Mouse (Mus musculus) hindbrain, embryonic 11.5 days (tissue): ENCODE results near the gene Cacnb4. TPM values are rescaled to one million over a fixed set of nuclear protein-coding genes. Genes with fewer than 3 reads are reported as not detected.

Experiments used
- ATAC-seq: fragments of 200-750 bp; cut with Nextera tagmentation; 2 replicates; pipeline ENCODE4 v1.8.0; 2017; ENCODE audit warnings: mild to moderate bottlenecking, moderate TSS enrichment, moderate library complexity; ENCODE audit not compliant: low FRiP score
- DNase-seq: peaks from one replicate; pipeline ENCODE4 v3.0.0-alpha.2; 2015; ENCODE audit warnings: low spot score
- H3K27ac ChIP-seq: fragments of 300-500 bp; sonication (generic); 2 replicates; pipeline ENCODE4 v1.5.1; 2014; ENCODE audit warnings: mild to moderate bottlenecking, low read depth, low read length
- H3K27me3 ChIP-seq: fragments of 300-500 bp; sonication (generic); 2 replicates; pipeline ENCODE4 v1.6.1; 2014; ENCODE audit warnings: mild to moderate bottlenecking, low read length, moderate library complexity, mixed read lengths; ENCODE audit not compliant: control insufficient read depth, insufficient read depth
- H3K36me3 ChIP-seq: fragments of 300-500 bp; sonication (generic); 2 replicates; pipeline ENCODE4 v1.6.1; 2014; ENCODE audit warnings: mild to moderate bottlenecking, low read length, moderate library complexity, mixed read lengths; ENCODE audit not compliant: control insufficient read depth, insufficient read depth
- H3K4me1 ChIP-seq: fragments of 300-500 bp; sonication (generic); replicated peaks from 2 replicates; pipeline ENCODE4 v1.6.1; 2014; ENCODE audit warnings: low read length, mixed read lengths; ENCODE audit not compliant: control insufficient read depth, insufficient read depth
- H3K4me2 ChIP-seq: fragments of 300-500 bp; sonication (generic); replicated peaks from 2 replicates; pipeline ENCODE4 v1.6.1; 2014; ENCODE audit warnings: mild to moderate bottlenecking, low read depth, low read length
- H3K4me3 ChIP-seq: fragments of 300-500 bp; sonication (generic); 2 replicates; pipeline ENCODE4 v1.5.1; 2014; ENCODE audit warnings: low read depth, low read length
- H3K9ac ChIP-seq: fragments of 300-500 bp; sonication (generic); 2 replicates; pipeline ENCODE4 v1.6.1; 2014; ENCODE audit warnings: low read depth, low read length
- H3K9me3 ChIP-seq: fragments of 300-500 bp; sonication (generic); 2 replicates; pipeline ENCODE4 v1.6.1; 2016; ENCODE audit warnings: low read length; ENCODE audit not compliant: control insufficient read depth
- WGBS: fragments of 180-500 bp; shearing (Covaris S2); extraction: QIAGEN DNeasy Blood & Tissue Kit; methylation state at CpG from one replicate; pipeline ENCODE4 v1.1.7; 2014; 5-methylcytosine and 5-hydroxymethylcytosine counted together
- polyA plus RNA-seq: library from polyadenylated mRNA; unstranded; fragments of >200 nt; fragmentation: Nextera tagmentation; extraction: Ambion mirVana; gene quantifications from 2 replicates; pipeline ENCODE4 v1.2.1, GENCODE M21; 2014

Cacnb4 gene
- 4.9 and 5.3 TPM in 2 replicates for polyA plus RNA-seq

DNA sequence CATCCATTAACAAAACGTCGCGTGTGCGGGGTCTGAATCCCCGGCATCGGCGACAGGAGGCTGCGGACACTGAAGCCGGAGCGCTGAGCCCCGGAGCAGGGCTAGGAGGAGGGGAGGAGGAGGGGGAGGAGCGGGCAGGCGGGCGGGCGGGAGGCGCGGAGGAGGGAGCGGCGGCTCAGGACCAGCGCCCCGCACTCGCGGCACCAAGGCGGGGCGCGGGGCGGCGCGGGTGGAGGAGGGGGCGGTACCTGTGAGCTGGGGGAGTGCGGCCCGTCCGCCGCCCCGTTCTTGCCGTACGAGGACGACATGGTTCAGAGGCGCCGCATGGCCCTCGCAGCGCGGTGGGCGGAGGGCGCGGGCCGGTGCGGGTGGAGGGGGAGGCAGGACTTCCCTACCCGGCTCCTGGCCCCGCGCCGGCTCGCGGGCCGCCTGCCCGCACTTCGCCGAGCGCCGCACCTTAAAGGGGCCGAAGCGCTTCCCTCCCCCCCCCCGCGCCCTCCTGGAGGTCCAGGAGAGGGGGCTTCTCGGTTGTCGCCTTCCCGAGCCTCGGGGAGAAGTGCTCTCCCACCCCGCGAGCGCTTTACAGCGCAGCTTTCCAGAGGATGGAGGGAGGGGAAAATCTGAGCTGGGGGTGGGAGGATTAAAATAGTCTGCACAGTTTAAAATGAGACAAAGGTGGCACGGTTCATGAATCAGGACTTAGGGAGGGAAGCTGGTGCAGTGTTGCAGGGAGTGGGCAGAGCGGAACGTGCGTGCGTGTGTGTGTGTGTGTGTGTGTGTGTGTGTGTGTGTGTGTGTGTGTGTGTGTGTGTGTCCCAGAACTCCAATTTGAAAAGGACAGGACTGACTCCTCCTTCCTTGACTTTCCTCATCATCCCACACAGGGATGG, at the start of gene Cacnb4:
Cacnb4 (minus strand) TSS at position 809 of the 890 bp plus-strand sequence.
- Histone ChIP-seq H3K27me3 (peaks cover 11% of the 10 kb centered on the region), H3K4me3 (peak within 1 kb of the TSS; percentile 66), H3K4me1 (no peaks in the 10 kb centered on the region), H3K9ac (peak within 1 kb of the TSS; percentile 57), H3K36me3 (no peaks in the 10 kb centered on the region), H3K9me3 (no peaks in the 10 kb centered on the region), H3K4me2 (peak within 1 kb of the TSS; percentile 91), H3K27ac (no peak within 1 kb of the TSS)
- 2% methylated on average over 42 of the region's 77 CpGs for WGBS
- ATAC-seq (peak; percentile 93), DNase-seq (peak; percentile 79)

DNA sequence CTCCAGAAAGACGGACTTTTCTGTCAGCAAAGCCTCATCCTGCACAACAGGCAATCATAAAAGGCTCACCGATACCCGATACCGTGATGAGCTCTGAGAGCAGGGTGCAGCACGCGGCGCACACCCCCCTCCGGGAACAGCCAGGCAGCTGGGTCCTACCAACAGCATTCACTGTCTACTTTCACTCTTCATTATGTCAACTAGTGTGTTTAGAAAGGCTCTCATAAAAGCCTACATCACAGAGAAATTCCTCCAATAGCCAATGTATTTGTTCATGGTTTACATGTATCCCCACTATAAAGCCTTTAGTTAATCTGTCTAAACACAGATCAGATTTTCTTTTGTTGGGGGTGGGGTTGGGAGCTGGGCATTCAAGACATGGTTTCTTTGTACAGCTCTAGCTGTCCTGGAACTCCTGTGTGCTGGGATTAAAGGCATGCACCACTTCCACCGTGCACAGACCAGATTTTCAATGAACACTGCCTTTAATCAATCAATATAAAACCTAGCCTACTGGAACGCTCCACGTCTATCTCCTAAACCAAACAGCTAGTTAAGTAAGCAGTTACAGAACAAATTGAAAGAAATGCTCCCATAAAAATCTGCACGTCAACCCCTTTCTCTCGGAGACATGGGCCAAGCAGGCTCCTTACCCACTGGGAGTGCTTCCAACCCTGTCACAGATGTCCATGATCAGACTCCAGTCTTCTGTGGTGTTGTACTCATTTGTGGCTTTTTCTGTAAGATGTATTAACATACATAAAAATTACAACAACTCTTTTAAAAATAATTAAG, 43.8 kb upstream of the Cacnb4 start:
- H3K9ac ChIP-seq = no peak overlapping the region
- no peak overlapping the region for H3K4me2 ChIP-seq
- 58% methylated on average over 13 of the region's 13 CpGs for WGBS
- no peaks in the 10 kb centered on the region for H3K36me3 ChIP-seq
- peak; percentile 53; the same call in 1 of the 2 replicates for ATAC-seq
- H3K4me3 ChIP-seq = no peak overlapping the region
- H3K9me3 ChIP-seq = no peaks in the 10 kb centered on the region
- no peaks in the 10 kb centered on the region for H3K4me1 ChIP-seq
- H3K27me3 ChIP-seq = no peaks in the 10 kb centered on the region
- H3K27ac ChIP-seq = no peak overlapping the region
- peak; percentile 10 for DNase-seq

DNA sequence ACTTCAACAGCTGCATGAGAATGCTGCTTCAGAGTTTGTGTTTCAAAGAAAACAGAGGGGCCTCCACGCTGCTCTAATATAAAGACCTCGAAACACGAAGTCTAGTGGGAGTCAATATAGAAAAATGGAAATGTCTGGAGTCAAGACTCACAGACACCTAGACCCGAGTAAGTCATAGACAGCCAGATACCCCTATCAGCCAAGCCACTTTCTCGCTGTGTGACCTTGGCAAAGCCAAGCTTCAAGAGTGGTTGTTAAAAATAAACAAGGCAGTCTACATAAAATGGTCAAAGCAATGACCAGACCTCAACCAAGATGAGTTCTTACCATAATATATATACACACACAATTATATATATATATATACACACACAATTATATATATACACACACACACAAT, 40.4 kb upstream of the Cacnb4 start:
- Histone ChIP-seq H3K27me3 (no peaks in the 10 kb centered on the region), H3K27ac (no peak overlapping the region), H3K36me3 (peaks cover 5% of the 10 kb centered on the region; the same call in 1 of the 2 replicates), H3K4me2 (no peak overlapping the region), H3K4me3 (no peak overlapping the region), H3K9ac (no peak overlapping the region), H3K9me3 (no peaks in the 10 kb centered on the region), H3K4me1 (no peaks in the 10 kb centered on the region)
- no peak for ATAC-seq
- no peak for DNase-seq
- WGBS = 94% methylated on average over 5 of the region's 5 CpGs

DNA sequence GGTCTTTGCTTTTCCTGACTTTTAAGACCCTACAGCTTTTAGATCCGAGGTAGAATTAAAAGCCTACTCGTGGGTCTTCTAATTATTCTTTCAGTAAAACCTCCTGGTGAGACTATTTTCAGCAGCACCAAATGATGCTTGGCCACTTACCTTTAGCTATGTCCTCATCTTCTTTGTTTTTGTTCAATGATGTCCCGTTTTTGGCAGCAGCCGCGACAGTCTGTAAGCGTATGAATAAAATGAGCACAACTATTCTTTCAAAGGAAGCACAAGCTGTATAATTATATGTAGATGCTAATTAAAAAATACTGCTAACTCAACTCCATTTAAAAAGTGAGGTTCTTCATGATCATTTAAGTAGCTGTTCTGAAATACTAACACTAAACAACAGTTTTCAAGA, 38.9 kb upstream of the Cacnb4 start:
- H3K4me1 ChIP-seq = no peaks in the 10 kb centered on the region
- no peak overlapping the region for H3K4me3 ChIP-seq
- ATAC-seq = no peak
- H3K4me2 ChIP-seq = no peak overlapping the region
- peaks cover 5% of the 10 kb centered on the region; the same call in 1 of the 2 replicates for H3K36me3 ChIP-seq
- WGBS = 92% methylated on average over 6 of the region's 6 CpGs
- no peak overlapping the region for H3K9ac ChIP-seq
- H3K9me3 ChIP-seq = no peaks in the 10 kb centered on the region
- H3K27me3 ChIP-seq = no peaks in the 10 kb centered on the region
- DNase-seq = no peak
- no peak overlapping the region for H3K27ac ChIP-seq

DNA sequence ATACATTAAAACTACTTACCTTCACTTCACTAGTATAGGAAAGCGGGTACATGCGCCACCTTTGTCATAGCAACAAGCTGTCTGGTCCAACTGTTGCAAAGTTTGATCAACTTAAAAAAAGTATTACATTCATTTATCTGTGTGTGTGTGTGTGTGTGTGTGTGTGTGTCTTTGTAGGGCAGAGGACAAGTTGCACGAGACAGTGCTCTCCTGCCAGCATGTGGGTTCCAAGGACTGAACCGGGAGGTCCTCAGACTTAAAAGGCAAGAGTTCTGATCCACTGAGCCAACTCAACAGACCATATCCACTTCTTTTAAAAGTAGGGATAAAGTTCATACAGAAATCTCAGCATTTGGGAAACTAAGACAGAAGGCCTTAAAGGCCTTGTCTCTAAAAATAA, 37.5 kb upstream of the Cacnb4 start:
- no peak for DNase-seq
- peaks cover 5% of the 10 kb centered on the region; the same call in 1 of the 2 replicates for H3K36me3 ChIP-seq
- H3K9me3 ChIP-seq = no peaks in the 10 kb centered on the region
- H3K27me3 ChIP-seq = no peaks in the 10 kb centered on the region
- no peaks in the 10 kb centered on the region for H3K4me1 ChIP-seq
- ATAC-seq = no peak
- WGBS = 96% methylated on average over 4 of the region's 4 CpGs
- no peak overlapping the region for H3K4me3 ChIP-seq
- H3K4me2 ChIP-seq = no peak overlapping the region
- H3K9ac ChIP-seq = no peak overlapping the region
- H3K27ac ChIP-seq = no peak overlapping the region

DNA sequence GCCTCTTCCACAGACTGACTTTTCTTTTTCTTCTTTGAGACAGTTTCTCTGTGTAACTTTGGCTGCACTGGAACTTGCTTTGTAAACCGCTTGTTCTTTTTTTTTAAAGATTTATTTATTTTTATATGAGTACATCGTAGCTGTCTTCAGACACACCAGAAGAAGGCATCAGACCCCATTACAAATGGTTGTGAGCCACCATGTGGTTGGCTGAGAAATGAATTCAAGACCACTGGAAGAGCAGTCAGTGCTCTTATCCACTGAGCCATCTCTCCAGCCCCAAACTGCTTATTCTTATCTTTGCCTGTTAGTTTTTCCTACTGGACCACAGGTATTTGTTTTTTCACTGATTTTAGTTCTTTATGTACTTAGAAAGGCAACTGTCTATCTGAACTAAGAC, 34.2 kb upstream of the Cacnb4 start:
- Histone ChIP-seq H3K9me3 (no peaks in the 10 kb centered on the region), H3K4me1 (no peaks in the 10 kb centered on the region), H3K9ac (no peak overlapping the region), H3K36me3 (peaks cover 5% of the 10 kb centered on the region; the same call in 1 of the 2 replicates), H3K4me3 (no peak overlapping the region), H3K27me3 (no peaks in the 10 kb centered on the region), H3K27ac (no peak overlapping the region), H3K4me2 (no peak overlapping the region)
- WGBS = 96% methylated on average over 2 of the region's 2 CpGs
- no peak for DNase-seq
- no peak for ATAC-seq

DNA sequence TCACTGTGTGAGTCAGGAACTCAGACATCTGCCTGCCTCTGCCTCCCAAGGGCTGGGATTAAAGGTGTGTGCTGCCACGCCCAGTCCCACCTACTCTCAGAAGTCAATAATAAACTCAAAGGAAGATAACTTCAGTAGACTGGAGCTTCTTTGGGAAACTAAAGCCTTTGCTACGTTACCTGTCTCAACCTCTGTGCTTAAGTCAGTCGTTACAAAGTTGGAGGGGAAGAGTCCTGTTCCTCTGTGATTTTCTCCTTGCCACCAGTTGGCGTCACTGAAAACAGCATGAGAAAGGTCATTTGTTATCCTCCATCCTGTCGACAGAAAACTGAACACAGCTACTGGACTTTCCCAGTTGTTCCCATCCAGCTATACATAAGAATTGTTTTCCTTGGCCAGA, 32.8 kb upstream of the Cacnb4 start:
- Histone ChIP-seq H3K4me1 (no peaks in the 10 kb centered on the region), H3K36me3 (peaks cover 2% of the 10 kb centered on the region; the same call in 1 of the 2 replicates), H3K27me3 (no peaks in the 10 kb centered on the region), H3K27ac (no peak overlapping the region), H3K4me2 (no peak overlapping the region), H3K4me3 (no peak overlapping the region), H3K9me3 (no peaks in the 10 kb centered on the region), H3K9ac (no peak overlapping the region)
- DNase-seq (no peak), ATAC-seq (no peak)
- WGBS = 91% methylated on average over 5 of the region's 5 CpGs

DNA sequence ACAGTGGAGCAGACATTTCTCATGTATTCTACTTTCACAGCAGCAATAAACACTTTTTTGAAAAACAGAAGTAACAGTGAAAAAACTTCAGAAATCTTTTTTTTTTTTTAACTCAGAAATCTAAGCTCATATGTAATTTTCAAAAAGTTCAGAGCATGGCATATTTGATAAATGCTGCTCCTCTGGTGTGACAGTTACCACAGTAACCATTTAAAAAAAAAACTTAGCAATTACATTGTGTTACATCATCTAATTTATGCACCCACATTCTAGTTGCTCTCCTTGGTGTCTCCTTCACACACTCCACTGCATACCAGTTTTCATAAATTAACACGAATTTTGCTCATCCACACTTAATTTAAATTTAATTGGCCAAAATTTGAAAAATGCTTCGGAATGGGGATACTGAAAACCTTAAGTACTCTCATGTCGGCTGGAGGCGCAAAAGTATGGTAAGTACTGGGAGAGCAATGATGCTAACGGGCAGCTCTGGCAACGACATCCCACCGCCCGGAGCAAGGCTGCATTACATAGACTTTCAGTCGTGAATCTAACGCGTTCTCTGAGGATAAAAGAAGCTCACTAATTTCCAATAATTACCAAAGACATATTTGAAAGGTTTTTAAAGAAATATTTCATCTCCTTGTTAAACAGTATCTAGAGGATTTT, 24.9 kb upstream of the Cacnb4 start:
- H3K9ac ChIP-seq = no peak overlapping the region
- H3K27me3 ChIP-seq = no peaks in the 10 kb centered on the region
- ATAC-seq = no peak
- no peaks in the 10 kb centered on the region for H3K9me3 ChIP-seq
- no peak overlapping the region for H3K4me2 ChIP-seq
- WGBS = 89% methylated on average over 11 of the region's 11 CpGs
- no peaks in the 10 kb centered on the region for H3K4me1 ChIP-seq
- H3K36me3 ChIP-seq = peaks cover 3% of the 10 kb centered on the region; the same call in 1 of the 2 replicates
- DNase-seq = no peak
- H3K27ac ChIP-seq = no peak overlapping the region
- H3K4me3 ChIP-seq = no peak overlapping the region
